Mouse (Mus musculus) hindbrain, postnatal 0 days (tissue): Measurements from ENCODE around the gene Fam234a. TPM values are rescaled to one million over a fixed set of nuclear protein-coding genes. Genes with fewer than 3 reads are reported as not detected.
A peak's percentile ranks its signal among the peaks of the same experiment; 100 is the strongest.
"Not testable (repeated sequence)": the region's sequence is repeated elsewhere in the genome, so short reads cannot be mapped to it uniquely, and the experiment has no call there.

ENCODE experiments used
- ATAC-seq: fragments of 200-750 bp; cut with Nextera tagmentation; 2 replicates; pipeline ENCODE4 v1.8.0; 2017; ENCODE audit warnings: mild to moderate bottlenecking, moderate TSS enrichment, moderate library complexity
- DNase-seq: peaks from one replicate; pipeline ENCODE4 v3.0.0-alpha.2; 2015; ENCODE audit warnings: low spot score
- H3K27ac ChIP-seq: fragments of 300-500 bp; sonication (generic); 2 replicates; pipeline ENCODE4 v1.5.1; 2014; ENCODE audit warnings: mild to moderate bottlenecking
- H3K27me3 ChIP-seq: fragments of 300-500 bp; sonication (generic); 2 replicates; pipeline ENCODE4 v1.6.1; 2014; ENCODE audit warnings: low read length, mixed read lengths; ENCODE audit not compliant: insufficient read depth
- H3K36me3 ChIP-seq: fragments of 300-500 bp; sonication (generic); 2 replicates; pipeline ENCODE4 v1.6.1; 2014; ENCODE audit warnings: low read length, mixed read lengths; ENCODE audit not compliant: insufficient read depth
- H3K4me1 ChIP-seq: fragments of 300-500 bp; sonication (generic); 2 replicates; pipeline ENCODE4 v1.6.1; 2014; ENCODE audit warnings: antibody characterized with exemption, low read length, mixed read lengths; ENCODE audit not compliant: insufficient read depth
- H3K4me2 ChIP-seq: fragments of 300-500 bp; sonication (generic); 2 replicates; pipeline ENCODE4 v1.6.1; 2014; ENCODE audit warnings: low read depth, mild to moderate bottlenecking, low read length, moderate library complexity, mixed read lengths
- H3K4me3 ChIP-seq: fragments of 300-500 bp; sonication (generic); 2 replicates; pipeline ENCODE4 v1.5.1; 2014; ENCODE audit warnings: low read length
- H3K9ac ChIP-seq: fragments of 300-500 bp; sonication (generic); replicated peaks from 2 replicates; pipeline ENCODE4 v1.6.1; 2014; ENCODE audit warnings: mild to moderate bottlenecking, low read length, moderate library complexity, mixed read lengths
- H3K9me3 ChIP-seq: fragments of 300-500 bp; sonication (generic); 2 replicates; pipeline ENCODE4 v1.6.1; 2016; ENCODE audit warnings: low read length, mixed read lengths
- CTCF ChIP-seq: IDR thresholded peaks from 2 replicates; pipeline ENCODE4 v1.5.1; 2016; ENCODE audit warnings: antibody characterized with exemption, control low read depth, low read depth
- WGBS: fragments of 180-500 bp; shearing (Covaris S2); extraction: QIAGEN DNeasy Blood & Tissue Kit; methylation state at CpG from one replicate; pipeline ENCODE4 v1.1.7; 2014; 5-methylcytosine and 5-hydroxymethylcytosine counted together
- polyA plus RNA-seq: library from polyadenylated mRNA; unstranded; fragments of >200 nt; fragmentation: Nextera tagmentation; extraction: Ambion mirVana; gene quantifications from 2 replicates; pipeline ENCODE4 v1.2.1, GENCODE M21; 2015
- total RNA-seq: library from RNA; depleted of rRNA; stranded (reverse); fragments of >200 nt; gene quantifications from 2 replicates; pipeline ENCODE4 v1.2.3, GENCODE M21; 2014; rRNA removed

The Fam234a gene
- 42.4 and 42.6 TPM in 2 replicates for total RNA-seq
- 34.9 and 37.5 TPM in 2 replicates for polyA plus RNA-seq

DNA sequence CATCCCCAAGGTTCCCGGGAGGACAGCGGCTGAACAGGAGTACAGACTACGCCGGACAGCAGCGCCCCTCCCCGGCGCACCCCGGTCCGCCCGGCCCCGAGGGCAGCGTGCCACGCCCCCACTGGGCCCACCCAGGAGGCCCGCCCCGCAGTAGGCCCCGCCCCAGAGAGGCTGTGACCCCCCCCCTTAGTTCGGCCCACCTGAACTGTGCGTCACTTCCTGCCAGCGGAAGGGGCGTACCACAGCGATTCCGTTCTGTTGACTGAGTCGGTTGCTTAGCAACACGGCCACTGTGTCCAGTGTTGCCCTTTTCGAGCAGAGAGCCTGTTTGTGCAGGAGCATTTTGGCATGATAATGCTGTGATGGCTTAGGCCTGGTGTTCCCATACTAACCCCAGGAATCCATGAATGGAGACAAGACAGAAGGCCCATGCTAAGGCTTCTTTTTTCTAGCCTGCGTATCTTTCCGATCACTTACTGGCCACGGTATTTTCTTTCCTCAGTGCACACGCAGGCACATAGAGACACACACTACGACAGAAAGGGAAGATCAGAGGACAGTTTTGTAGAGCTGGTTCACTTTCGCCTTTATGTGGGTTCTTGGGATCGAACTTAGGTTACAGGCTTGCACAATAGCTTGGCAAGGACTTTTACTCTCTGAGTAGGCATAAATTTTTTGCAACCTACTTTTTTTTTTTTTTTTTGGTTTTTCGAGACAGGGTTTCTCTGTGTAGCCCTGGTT is at the start of gene Fam234a:
TSS of gene Fam234a (minus strand) at position 142 of the 741 bp plus-strand sequence.
- WGBS = 6% methylated on average over 33 of the region's 33 CpGs

GRCm38 (mm10) chr17:26289475-26289874 is 45.4 kb upstream of the Fam234a start:
- ATAC-seq (no peak), DNase-seq (no peak)
- H3K4me3 ChIP-seq = no peak overlapping the region
- no peaks in the 10 kb centered on the region for H3K4me1 ChIP-seq
- no peak overlapping the region for H3K27ac ChIP-seq
- no peaks in the 10 kb centered on the region for H3K9me3 ChIP-seq
- no peak overlapping the region for H3K4me2 ChIP-seq
- no peak for TF ChIP-seq CTCF
- H3K9ac ChIP-seq = no peak overlapping the region
- 80% methylated on average over 4 of the region's 4 CpGs for WGBS
- H3K36me3 ChIP-seq = peaks cover 36% of the 10 kb centered on the region; the same call in 1 of the 2 replicates
- H3K27me3 ChIP-seq = no peaks in the 10 kb centered on the region

More for the DNA sequence above, at the start of gene Fam234a:
- Histone ChIP-seq H3K27ac (peak within 1 kb of the TSS; percentile 74), H3K4me2 (peak within 1 kb of the TSS; percentile 75), H3K9ac (peak within 1 kb of the TSS; percentile 72), H3K4me3 (peak within 1 kb of the TSS; percentile 57), H3K4me1 (no peaks in the 10 kb centered on the region), H3K36me3 (no peaks in the 10 kb centered on the region), H3K27me3 (no peaks in the 10 kb centered on the region), H3K9me3 (no peaks in the 10 kb centered on the region)
- DNase-seq = peak; percentile 98
- TF ChIP-seq CTCF = no peak
- ATAC-seq = peak; percentile 98

DNA sequence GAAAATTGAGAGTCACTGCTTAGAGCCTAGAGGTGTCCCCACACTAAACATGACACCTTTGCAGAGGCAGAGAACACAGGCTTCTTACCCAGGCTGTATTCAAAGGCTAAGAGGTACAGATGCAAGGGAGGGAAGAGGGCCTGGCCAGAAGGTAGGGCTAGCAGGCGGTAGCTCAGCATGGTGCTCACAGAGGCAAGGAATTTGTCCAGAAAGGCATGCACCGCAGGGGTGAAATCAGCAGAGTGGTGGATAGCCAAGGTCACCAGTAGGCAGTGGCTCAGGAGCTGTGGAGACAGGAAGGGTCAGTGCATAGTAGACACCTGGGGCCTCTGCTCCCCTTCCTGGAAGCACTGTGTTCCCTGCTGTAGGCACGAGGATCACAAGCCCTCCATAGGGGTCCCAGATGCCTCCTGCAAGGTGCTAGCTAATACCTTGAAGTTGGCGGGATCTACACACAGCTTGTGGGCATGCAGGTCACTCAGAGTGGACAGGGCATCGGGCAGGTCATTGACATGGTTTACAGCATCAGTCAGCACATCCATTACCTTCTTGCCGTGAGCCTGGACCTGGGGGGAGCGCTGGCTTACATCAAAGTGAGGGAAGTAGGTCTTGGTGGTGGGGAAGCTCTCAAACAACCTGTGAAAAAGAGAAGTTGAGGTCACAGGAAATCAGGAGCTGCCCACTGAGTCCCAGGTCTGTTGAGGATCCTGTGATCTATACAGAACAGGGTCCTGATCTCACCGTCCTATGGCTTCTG is 42.3 kb upstream of the Fam234a start:
- TF ChIP-seq CTCF = no peak
- Histone ChIP-seq H3K36me3 (peaks cover 63% of the 10 kb centered on the region), H3K4me3 (no peak overlapping the region), H3K27ac (no peak overlapping the region), H3K9ac (no peak overlapping the region), H3K9me3 (no peaks in the 10 kb centered on the region), H3K27me3 (no peaks in the 10 kb centered on the region), H3K4me1 (no peaks in the 10 kb centered on the region), H3K4me2 (no peak overlapping the region)
- 0 out of 2 replicates have a peak, but pooled peaks have one; percentile 49 for ATAC-seq
- no peak for DNase-seq
- 80% methylated on average over 8 of the region's 8 CpGs for WGBS

- DNase-seq = peak; percentile 65
- no peak overlapping the region for H3K27ac ChIP-seq
- WGBS = 93% methylated on average over 4 of the region's 4 CpGs
Observed at GRCm38 (mm10) chr17:26276711-26277110, 32.7 kb upstream of the Fam234a start.

GRCm38 (mm10) chr17:26275933-26276332 is 31.9 kb upstream of the Fam234a start:
- 86% methylated on average over 13 of the region's 13 CpGs for WGBS
- no peak overlapping the region for H3K9ac ChIP-seq
- H3K9me3 ChIP-seq = no peaks in the 10 kb centered on the region
- H3K4me2 ChIP-seq = no peak overlapping the region
- DNase-seq (no peak), ATAC-seq (no peak)
- no peak for TF ChIP-seq CTCF
- no peaks in the 10 kb centered on the region for H3K4me1 ChIP-seq
- H3K36me3 ChIP-seq = peaks cover 42% of the 10 kb centered on the region
- H3K4me3 ChIP-seq = no peak overlapping the region
- no peak overlapping the region for H3K27ac ChIP-seq
- H3K27me3 ChIP-seq = no peaks in the 10 kb centered on the region

More at GRCm38 (mm10) chr17:26276711-26277110, 32.7 kb upstream of the Fam234a start:
- no peak overlapping the region for H3K4me3 ChIP-seq
- peak; percentile 80 for TF ChIP-seq CTCF
- no peaks in the 10 kb centered on the region for H3K27me3 ChIP-seq
- H3K9ac ChIP-seq = no peak overlapping the region
- no peaks in the 10 kb centered on the region for H3K9me3 ChIP-seq
- H3K36me3 ChIP-seq = peaks cover 49% of the 10 kb centered on the region
- no peak for ATAC-seq
- H3K4me1 ChIP-seq = no peaks in the 10 kb centered on the region
- no peak overlapping the region for H3K4me2 ChIP-seq

DNA sequence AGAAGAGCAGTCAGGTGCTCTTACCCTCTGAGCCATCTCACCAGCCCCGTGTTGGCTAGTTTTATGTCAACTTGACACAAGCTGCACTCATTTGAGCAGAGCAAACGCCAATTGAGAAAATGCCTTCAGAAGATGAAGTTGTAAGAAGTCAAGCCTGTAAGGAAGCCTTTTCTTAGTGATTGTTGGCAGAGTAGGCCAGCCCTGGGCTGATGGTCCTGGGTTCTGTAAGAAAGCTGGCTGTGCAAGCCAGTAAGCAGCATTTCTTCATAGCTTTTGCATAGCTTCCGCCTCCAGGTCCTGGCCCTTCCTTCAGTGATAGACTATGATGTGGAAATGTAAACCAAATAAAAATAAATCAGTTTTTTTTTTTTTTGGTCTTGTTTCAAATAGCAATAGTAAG is 28.5 kb upstream of the Fam234a start:
- Histone ChIP-seq H3K4me3 (no peak overlapping the region), H3K27me3 (no peaks in the 10 kb centered on the region), H3K9ac (no peak overlapping the region), H3K4me1 (no peaks in the 10 kb centered on the region), H3K9me3 (no peaks in the 10 kb centered on the region), H3K27ac (no peak overlapping the region), H3K4me2 (no peak overlapping the region), H3K36me3 (peaks cover 29% of the 10 kb centered on the region; the same call in 1 of the 2 replicates)
- no peak for TF ChIP-seq CTCF
- DNase-seq (no peak), ATAC-seq (no peak)
- WGBS = 85% methylated on average over 3 of the region's 3 CpGs

DNA sequence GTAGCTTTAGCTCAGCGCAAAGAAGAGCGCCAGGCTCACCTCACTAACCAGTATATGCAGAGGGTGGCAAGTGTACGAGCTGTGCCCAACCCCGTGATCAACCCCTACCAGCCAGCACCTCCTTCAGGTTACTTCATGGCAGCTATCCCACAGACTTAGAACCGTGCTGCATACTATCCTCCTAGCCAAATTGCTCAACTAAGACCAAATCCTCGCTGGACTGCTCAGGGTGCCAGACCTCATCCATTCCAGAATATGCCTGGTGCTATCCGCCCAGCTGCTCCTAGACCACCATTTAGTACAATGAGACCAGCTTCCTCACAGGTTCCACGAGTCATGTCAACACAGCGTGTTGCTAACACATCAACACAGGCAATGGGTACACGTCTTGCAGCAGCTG is 25.5 kb upstream of the Fam234a start:
- WGBS = 96% methylated on average over 8 of the region's 10 CpGs
- H3K27ac ChIP-seq, H3K4me1 ChIP-seq, H3K9ac ChIP-seq, DNase-seq, H3K27me3 ChIP-seq, H3K4me3 ChIP-seq, H3K4me2 ChIP-seq, H3K9me3 ChIP-seq, ATAC-seq: not testable (repeated sequence)
- H3K36me3 ChIP-seq = peaks cover 31% of the 10 kb centered on the region
